Mouse (Mus musculus): ENCODE results near the gene Mef2b. TPM values are rescaled to one million over a fixed set of nuclear protein-coding genes. Genes with fewer than 3 reads are reported as not detected.

Gene Mef2b
- total and polyA plus RNA-seq, 3 experiments: 60.1 to 232 (median 168) TPM

DNA sequence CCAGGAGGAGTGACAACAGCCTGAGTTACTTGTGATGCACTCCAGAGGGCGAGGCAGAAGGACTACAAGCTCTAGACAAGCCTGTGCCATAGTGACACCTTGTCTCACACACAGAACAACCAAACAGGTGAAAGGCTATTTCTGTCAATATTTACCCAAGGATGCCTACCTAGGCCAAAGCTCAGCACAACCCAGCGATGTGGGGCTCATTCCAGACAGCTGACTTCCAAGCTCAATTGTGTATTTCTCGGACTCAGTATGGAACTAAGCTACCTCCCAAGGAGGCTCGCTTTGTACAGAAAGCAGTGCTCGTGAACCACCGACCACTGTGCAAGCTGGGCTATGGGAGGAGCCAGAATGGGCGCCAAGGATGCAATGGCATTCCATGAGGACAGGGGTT is 58.1 kb downstream of the Mef2b start:
- Histone ChIP-seq H3K9me3 (replicated peaks; ENCODE audit: low read length) (no peaks in the 10 kb centered on the region), H3K79me2 (replicated peaks; ENCODE audit: control insufficient read depth, extremely low read depth, insufficient read depth, poor library complexity, severe bottlenecking) (no peaks in the 10 kb centered on the region), H3K4me1 (ENCODE audit: control insufficient read depth in 1 of 2, insufficient read depth in 2 of 2) (0 out of 4 replicates have a peak, but pooled peaks cover 0 to 2% of the 10 kb centered on the region in 2 experiments), H3K4me2 (ENCODE audit: insufficient read depth, low read depth, poor library complexity, severe bottlenecking) (no peak overlapping the region), H3K9ac (ENCODE audit: insufficient read depth, low read depth) (no peak overlapping the region), H3K4me3 (replicated peaks in 1 of 3; ENCODE audit: low read depth in 2 of 3, low read length in 2 of 3, poor library complexity in 1 of 3) (no peak overlapping the region), H3K27me3 (replicated peaks) (no peaks in the 10 kb centered on the region), H3K36me3 (replicated peaks in 1 of 2; ENCODE audit: control insufficient read depth in 1 of 2, insufficient read depth in 1 of 2, low read length in 1 of 2) (peaks cover 3 to 10% of the 10 kb centered on the region in 2 experiments), H3K27ac (ENCODE audit: insufficient read depth, low read depth) (no peak overlapping the region)
- dilution Hi-C loops (cut with MboI; ENCODE audit: extremely low pct_ligation_motif_present, extremely low pct_unique_long_range_greater_than_20kb, low sequenced_read_pairs) (no loop called here), in situ Hi-C loops (cut with MboI; ENCODE audit: low pct_ligation_motif_present, low pct_unique_long_range_greater_than_20kb, low sequenced_read_pairs) (no loop called here)
- no peak for TF ChIP-seq POLR2AphosphoS2 (IDR thresholded peaks at IDR 0.05; ENCODE audit: low read depth, low read length)
- TF ChIP-seq CHD1 (IDR thresholded peaks at IDR 0.05; ENCODE audit: low read depth, low read length): no peak
- no peak for TF ChIP-seq HCFC1 (IDR thresholded peaks at IDR 0.05; ENCODE audit: low read depth, low read length)
- TF ChIP-seq BHLHE40 (IDR thresholded peaks at IDR 0.05; ENCODE audit: low read depth, low read length): no peak
- TF ChIP-seq CTCF (conservative IDR thresholded peaks at IDR 0.05 in 1 of 2, IDR thresholded peaks at IDR 0.05 in 1 of 2; ENCODE audit: low read depth in 2 of 2, low read length in 2 of 2): no peak
- no peak for TF ChIP-seq MEF2A (IDR thresholded peaks at IDR 0.05; ENCODE audit: borderline replicate concordance, low read depth, low read length)
- no peak for TF ChIP-seq JUN (IDR thresholded peaks at IDR 0.05; ENCODE audit: insufficient read depth, low read depth, low read length)
- TF ChIP-seq IRF4 (IDR thresholded peaks at IDR 0.05; ENCODE audit: low read depth, low read length): no peak
- TF ChIP-seq NRF1 (IDR thresholded peaks at IDR 0.05; ENCODE audit: low read depth, low read length): no peak
- TF ChIP-seq MYC (IDR thresholded peaks at IDR 0.05; ENCODE audit: low read depth, low read length): no peak
- no peak for TF ChIP-seq MAZ (IDR thresholded peaks at IDR 0.05; ENCODE audit: low read depth, low read length)
- no peak for TF ChIP-seq NELFE (IDR thresholded peaks at IDR 0.05; ENCODE audit: low read depth, low read length)
- no peak for TF ChIP-seq RCOR1 (conservative IDR thresholded peaks at IDR 0.05; ENCODE audit: low read depth, low read length)
- no peak for TF ChIP-seq EP300 (IDR thresholded peaks at IDR 0.05; ENCODE audit: low read length)
- DNase-seq (ENCODE audit: extremely low read depth): no peak

DNA sequence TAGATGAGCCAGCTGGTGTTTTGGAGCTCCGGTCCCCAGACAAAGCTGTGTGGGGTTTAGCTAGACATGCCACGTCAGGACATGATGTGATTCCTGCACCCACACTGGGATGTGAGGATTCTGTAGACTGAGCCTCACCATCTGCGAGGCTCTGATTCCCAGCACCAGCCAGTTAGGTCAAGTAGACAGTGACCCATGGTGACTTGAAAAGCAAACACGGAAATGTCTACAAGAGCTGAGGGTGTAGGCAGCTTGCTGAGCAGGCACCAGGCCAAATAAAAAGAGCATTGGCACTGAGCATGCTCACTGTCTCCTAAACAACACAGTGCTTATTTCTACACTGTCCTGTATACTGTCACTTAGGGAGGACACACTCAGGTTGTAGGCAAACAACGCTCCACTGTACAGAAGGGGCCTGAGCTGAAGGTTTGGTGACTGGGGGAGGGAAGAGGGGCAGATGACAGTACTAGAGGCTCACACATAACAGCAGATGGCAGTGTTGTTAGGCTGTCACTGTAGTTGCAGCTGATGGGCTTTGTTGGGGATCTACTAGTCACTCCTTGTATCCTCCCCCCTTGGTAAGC is 60.7 kb downstream of the Mef2b start:
- TF ChIP-seq MAFK (IDR thresholded peaks at IDR 0.05; ENCODE audit: insufficient replicate concordance, low read length) (no peak), SMC3 (IDR thresholded peaks at IDR 0.05; ENCODE audit: low read depth, low read length) (peak; percentile 59), RAD21 (IDR thresholded peaks at IDR 0.05; ENCODE audit: low read depth, low read length) (peak; percentile 59), BHLHE40 (IDR thresholded peaks at IDR 0.05; ENCODE audit: low read depth, low read length) (no peak), MAX (IDR thresholded peaks at IDR 0.05; ENCODE audit: low read length) (no peak), CTCF (conservative IDR thresholded peaks at IDR 0.05 in 1 of 2, IDR thresholded peaks at IDR 0.05 in 1 of 2; ENCODE audit: low read depth in 2 of 2, low read length in 2 of 2) (peak in 1 of 2 experiments; percentile 66; a peak in 2 of 4 replicates), JUND (conservative IDR thresholded peaks at IDR 0.05; ENCODE audit: low read depth, low read length) (no peak)
- no peaks in the 10 kb centered on the region for H3K27me3 ChIP-seq (replicated peaks)
- no peak overlapping the region for H3K27ac ChIP-seq (ENCODE audit: insufficient read depth, low read depth)
- H3K36me3 ChIP-seq (replicated peaks in 1 of 2; ENCODE audit: control insufficient read depth in 1 of 2, insufficient read depth in 1 of 2, low read length in 1 of 2): no peaks in the 10 kb centered on the region
- no peak overlapping the region for H3K4me3 ChIP-seq (replicated peaks in 1 of 3; ENCODE audit: low read depth in 2 of 3, low read length in 2 of 3, poor library complexity in 1 of 3)
- 0 out of 4 replicates have a peak, but pooled peaks cover 0 to 2% of the 10 kb centered on the region in 2 experiments for H3K4me1 ChIP-seq (ENCODE audit: control insufficient read depth in 1 of 2, insufficient read depth in 2 of 2)
- H3K4me2 ChIP-seq (ENCODE audit: insufficient read depth, low read depth, poor library complexity, severe bottlenecking): no peak overlapping the region
- peak; percentile 15 for DNase-seq (ENCODE audit: extremely low read depth)
- no peaks in the 10 kb centered on the region for H3K9me3 ChIP-seq (replicated peaks; ENCODE audit: low read length)
- H3K79me2 ChIP-seq (replicated peaks; ENCODE audit: control insufficient read depth, extremely low read depth, insufficient read depth, poor library complexity, severe bottlenecking): no peaks in the 10 kb centered on the region
- in situ Hi-C loops (cut with MboI; ENCODE audit: low pct_ligation_motif_present, low pct_unique_long_range_greater_than_20kb, low sequenced_read_pairs): no loop called here
- no peak overlapping the region for H3K9ac ChIP-seq (ENCODE audit: insufficient read depth, low read depth)
- dilution Hi-C loops (cut with MboI; ENCODE audit: extremely low pct_ligation_motif_present, extremely low pct_unique_long_range_greater_than_20kb, low sequenced_read_pairs): no loop called here
